Mouse (Mus musculus): ENCODE measurements around the gene Zfp213. TPM values are rescaled to one million over a fixed set of nuclear protein-coding genes. Genes with fewer than 3 reads are reported as not detected.

The Zfp213 gene
- total and polyA plus RNA-seq, 3 experiments: 5.5 to 8.7 (median 6.2) TPM

- Histone ChIP-seq H3K4me1 (ENCODE audit: control insufficient read depth, insufficient read depth, low read length) (0 out of 2 replicates have a peak, but pooled peaks cover 1% of the 10 kb centered on the region), H3K4me3 (peak overlapping the region; percentile 78), H3K79me2 (replicated peaks; ENCODE audit: control insufficient read depth, insufficient read depth, low read length) (no peaks in the 10 kb centered on the region), H3K27me3 (ENCODE audit: control insufficient read depth, insufficient read depth, low read length) (no peaks in the 10 kb centered on the region), H3K36me3 (ENCODE audit: control insufficient read depth, insufficient read depth, low read length) (no peaks in the 10 kb centered on the region), H3K27ac (peak overlapping the region; percentile 84), H3K9ac (ENCODE audit: low read depth, low read length) (peak overlapping the region; percentile 47)
- peak; percentile 92 to 96 for DNase-seq
- 1% methylated on average over 22 of the region's 22 CpGs for WGBS
- TF ChIP-seq EP300 (IDR thresholded peaks at IDR 0.05; ENCODE audit: insufficient read depth, low read depth, low read length) (peak; percentile 88), POLR2A (IDR thresholded peaks at IDR 0.05; ENCODE audit: insufficient read depth, low read depth, low read length) (peak; percentile 59; the same call in 1 of the 2 replicates), CTCF (IDR thresholded peaks at IDR 0.05) (no peak)
- intact Hi-C loops (cut with DNase I): no loop called here
These were observed 13.7 kb downstream of the Zfp213 start for GRCm38 (mm10) chr17:23550188-23550791.

DNA sequence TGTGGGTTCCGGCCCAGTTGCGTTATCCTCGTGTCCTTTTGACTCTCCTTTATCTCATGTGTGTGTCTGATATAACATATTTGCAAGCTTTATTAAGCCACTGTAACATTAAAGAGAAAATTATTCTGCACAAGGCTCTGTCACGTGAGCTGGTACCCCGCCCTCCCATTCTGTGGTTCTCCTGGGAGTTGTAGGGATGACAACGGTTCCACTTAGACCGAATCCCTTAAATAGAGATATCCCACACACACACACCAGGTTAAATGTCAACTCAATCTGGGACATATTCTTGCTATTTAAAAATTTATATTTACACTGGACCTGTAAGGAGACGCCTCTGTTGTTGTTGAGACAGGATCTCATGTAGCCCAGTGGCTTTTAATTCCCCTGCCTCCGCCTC is 14.6 kb downstream of the Zfp213 start:
- no peaks in the 10 kb centered on the region for H3K36me3 ChIP-seq (ENCODE audit: control insufficient read depth, insufficient read depth, low read length)
- H3K79me2 ChIP-seq (replicated peaks; ENCODE audit: control insufficient read depth, insufficient read depth, low read length): no peaks in the 10 kb centered on the region
- WGBS: 20% methylated on average over 9 of the region's 9 CpGs
- TF ChIP-seq CTCF (IDR thresholded peaks at IDR 0.05) (no peak), EP300 (IDR thresholded peaks at IDR 0.05; ENCODE audit: insufficient read depth, low read depth, low read length) (no peak), POLR2A (IDR thresholded peaks at IDR 0.05; ENCODE audit: insufficient read depth, low read depth, low read length) (no peak)
- intact Hi-C loops (cut with DNase I): no loop called here
- H3K27ac ChIP-seq: peak overlapping the region; percentile 36; the same call in 1 of the 2 replicates
- no peaks in the 10 kb centered on the region for H3K27me3 ChIP-seq (ENCODE audit: control insufficient read depth, insufficient read depth, low read length)
- H3K9ac ChIP-seq (ENCODE audit: low read depth, low read length): no peak overlapping the region
- peak overlapping the region; percentile 78 for H3K4me3 ChIP-seq
- DNase-seq: no peak
- H3K4me1 ChIP-seq (ENCODE audit: control insufficient read depth, insufficient read depth, low read length): 0 out of 2 replicates have a peak, but pooled peaks cover 1% of the 10 kb centered on the region

DNA sequence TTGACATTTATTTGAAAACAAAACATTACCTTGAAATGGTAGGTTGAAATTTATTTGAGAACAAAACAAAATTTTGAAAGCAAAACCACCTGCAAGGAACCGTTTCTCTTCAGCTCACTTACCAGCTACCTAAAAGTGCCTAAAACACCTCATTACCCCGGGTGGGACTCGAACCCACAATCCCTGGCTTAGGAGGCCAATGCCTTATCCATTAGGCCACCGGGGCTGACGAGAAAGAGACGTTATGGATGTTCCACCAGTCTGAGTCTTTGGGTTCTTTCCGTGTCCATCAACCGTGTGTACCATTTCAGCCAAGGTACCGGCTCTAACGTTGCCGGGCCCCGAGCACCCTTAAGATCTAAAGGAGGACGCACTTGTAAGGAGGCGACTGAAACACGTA is 15.4 kb downstream of the Zfp213 start:
- no peaks in the 10 kb centered on the region for H3K27me3 ChIP-seq (ENCODE audit: control insufficient read depth, insufficient read depth, low read length)
- H3K36me3 ChIP-seq (ENCODE audit: control insufficient read depth, insufficient read depth, low read length): no peaks in the 10 kb centered on the region
- peaks cover 2% of the 10 kb centered on the region; the same call in 1 of the 2 replicates for H3K4me1 ChIP-seq (ENCODE audit: control insufficient read depth, insufficient read depth, low read length)
- peak overlapping the region; percentile 34; the same call in 1 of the 2 replicates for H3K9ac ChIP-seq (ENCODE audit: low read depth, low read length)
- H3K4me3 ChIP-seq: peak overlapping the region; percentile 78
- H3K27ac ChIP-seq: no peak overlapping the region; the same call in 1 of the 2 replicates
- TF ChIP-seq CTCF (IDR thresholded peaks at IDR 0.05): no peak
- peak; percentile 83 for TF ChIP-seq EP300 (IDR thresholded peaks at IDR 0.05; ENCODE audit: insufficient read depth, low read depth, low read length)
- WGBS: 3% methylated on average over 15 of the region's 15 CpGs
- intact Hi-C loops (cut with DNase I): no loop called here
- no peaks in the 10 kb centered on the region for H3K79me2 ChIP-seq (replicated peaks; ENCODE audit: control insufficient read depth, insufficient read depth, low read length)
- DNase-seq: peak; percentile 85 to 90

- no peak for DNase-seq
- Histone ChIP-seq H3K27me3 (ENCODE audit: control insufficient read depth, insufficient read depth, low read length) (no peaks in the 10 kb centered on the region), H3K27ac (no peak overlapping the region), H3K36me3 (ENCODE audit: control insufficient read depth, insufficient read depth, low read length) (no peaks in the 10 kb centered on the region), H3K9ac (ENCODE audit: low read depth, low read length) (no peak overlapping the region), H3K4me1 (ENCODE audit: control insufficient read depth, insufficient read depth, low read length) (peaks cover 5% of the 10 kb centered on the region), H3K79me2 (replicated peaks; ENCODE audit: control insufficient read depth, insufficient read depth, low read length) (no peaks in the 10 kb centered on the region), H3K4me3 (peak overlapping the region; percentile 85)
- intact Hi-C loops (cut with DNase I): no loop called here
- 64% methylated on average over 11 of the region's 11 CpGs for WGBS
- TF ChIP-seq EP300 (IDR thresholded peaks at IDR 0.05; ENCODE audit: insufficient read depth, low read depth, low read length): no peak
These were observed 16.2 kb downstream of the Zfp213 start for GRCm38 (mm10) chr17:23547681-23548443.

DNA sequence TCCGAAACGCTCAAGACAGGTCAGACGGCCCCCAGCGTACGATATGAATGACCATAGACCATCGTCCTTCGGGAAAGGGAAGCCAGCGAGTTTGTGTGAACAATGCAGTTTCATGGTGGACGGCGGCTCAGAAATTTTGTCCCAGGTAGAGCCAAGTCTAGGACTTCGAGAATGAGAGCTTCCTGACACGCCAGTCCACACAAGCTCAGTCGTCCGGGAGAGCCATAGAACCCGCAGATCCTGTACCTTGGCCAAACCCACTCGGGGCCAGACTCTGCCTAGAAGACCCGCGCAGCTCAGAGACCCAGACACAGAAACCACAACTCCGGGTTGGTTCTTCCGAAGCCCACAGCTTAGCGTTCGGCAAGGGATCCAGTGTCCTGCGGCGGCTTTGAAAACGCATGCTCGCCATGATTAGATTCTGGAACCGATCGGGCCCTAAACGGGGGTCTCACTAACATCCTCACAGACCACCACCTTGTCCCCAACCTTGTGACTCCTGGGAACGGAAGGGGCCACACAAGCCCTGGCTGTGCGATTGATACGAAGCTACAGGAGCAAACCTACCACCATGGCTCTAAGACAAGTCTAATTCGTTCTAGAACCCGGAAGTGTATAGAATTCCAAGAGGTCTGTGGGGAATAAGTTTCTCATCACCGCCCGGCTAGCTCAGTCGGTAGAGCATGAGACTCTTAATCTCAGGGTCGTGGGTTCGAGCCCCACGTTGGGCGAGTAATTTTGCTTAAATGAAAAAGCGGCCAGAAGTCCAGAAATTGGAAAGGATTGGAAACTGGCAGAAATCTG is 17.1 kb downstream of the Zfp213 start:
- H3K27ac ChIP-seq: peak overlapping the region; percentile 93
- peak overlapping the region; percentile 80 for H3K9ac ChIP-seq (ENCODE audit: low read depth, low read length)
- H3K27me3 ChIP-seq (ENCODE audit: control insufficient read depth, insufficient read depth, low read length): no peaks in the 10 kb centered on the region
- H3K36me3 ChIP-seq (ENCODE audit: control insufficient read depth, insufficient read depth, low read length): no peaks in the 10 kb centered on the region
- no peaks in the 10 kb centered on the region for H3K79me2 ChIP-seq (replicated peaks; ENCODE audit: control insufficient read depth, insufficient read depth, low read length)
- H3K4me3 ChIP-seq: peak overlapping the region; percentile 85
- intact Hi-C loops (cut with DNase I): no loop called here
- no peak for TF ChIP-seq CTCF (IDR thresholded peaks at IDR 0.05)
- peak; percentile 39; the same call in 1 of the 2 replicates for TF ChIP-seq POLR2A (IDR thresholded peaks at IDR 0.05; ENCODE audit: insufficient read depth, low read depth, low read length)
- peak; percentile 52; the same call in 1 of the 2 replicates for TF ChIP-seq EP300 (IDR thresholded peaks at IDR 0.05; ENCODE audit: insufficient read depth, low read depth, low read length)
- peak; percentile 86 to 88 for DNase-seq
- WGBS: under 1% methylated on average over 42 of the region's 42 CpGs
- peaks cover 8% of the 10 kb centered on the region for H3K4me1 ChIP-seq (ENCODE audit: control insufficient read depth, insufficient read depth, low read length)
